In the genomic region with DNA sequence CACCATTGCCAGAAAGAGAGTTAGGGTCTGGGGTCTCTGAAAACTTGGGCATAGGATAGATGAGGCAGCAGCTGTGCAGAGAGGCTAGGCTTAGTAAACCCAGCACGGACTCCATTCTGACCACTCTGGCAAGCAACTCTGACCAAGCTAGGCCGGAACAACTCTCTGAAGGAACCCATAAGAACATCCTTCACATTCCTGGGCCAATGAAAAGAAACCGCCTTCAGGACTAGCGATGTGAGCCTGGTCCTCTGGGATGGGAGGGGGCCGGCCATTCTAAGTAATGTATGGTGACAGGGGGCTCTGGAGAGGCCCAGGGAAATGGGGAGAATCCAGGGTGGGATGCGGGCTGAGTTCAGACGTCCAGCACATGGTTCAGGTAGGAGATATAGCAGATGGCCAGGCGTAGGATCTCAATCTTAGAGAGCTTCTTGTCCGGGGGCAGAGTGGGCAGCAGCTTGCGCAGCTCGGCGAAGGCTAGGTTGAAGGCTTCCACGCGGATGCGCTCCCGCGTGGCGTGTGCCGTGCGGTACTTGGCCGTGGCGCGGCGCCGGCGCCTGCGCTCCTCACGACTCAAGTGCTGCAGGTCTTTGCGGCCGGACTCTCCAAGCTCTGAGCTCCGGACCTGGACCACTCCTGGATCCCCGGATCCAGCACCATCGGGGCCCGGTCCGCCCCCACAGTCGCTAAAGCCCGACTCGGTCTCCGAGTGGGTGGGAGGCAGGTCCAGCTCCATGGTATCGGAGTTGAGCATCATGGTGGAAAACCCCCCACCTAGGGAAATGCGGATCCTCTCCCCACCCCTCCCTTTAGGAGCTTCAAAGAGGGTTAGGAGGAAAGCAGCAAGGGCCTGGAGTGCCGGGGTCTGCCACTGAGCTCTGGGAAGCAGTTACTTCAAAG, we compare ENCODE assay signal across 8 mouse cellular contexts. TPM values are rescaled to one million over a fixed set of nuclear protein-coding genes. Genes with fewer than 3 reads are reported as not detected.
A peak's percentile ranks its signal among the peaks of the same experiment; 100 is the strongest.
DNase-seq lines count a peak whose midpoint lies in the region; ATAC-seq lines count a peak whose summit lies in the region.

No protein-coding gene starts in this region.

- ATAC-seq in lung, embryonic 16.5 days (ENCODE audit: low read depth) = no peak
- ATAC-seq in hindbrain, embryonic 16.5 days = peak; percentile 53
- 0 out of 2 replicates have a peak, but pooled peaks have one; percentile 24 for ATAC-seq in neural tube, embryonic 13.5 days (ENCODE audit: low read depth)
- no peak for ATAC-seq in monocyte, adult 5-6 weeks (replicated peaks; ENCODE audit: insufficient number of reproducible peaks, low FRiP score, low TSS enrichment, poor library complexity, severe bottlenecking)

- H3K4me2 ChIP-seq in lung, embryonic 16.5 days (ENCODE audit: low read depth, low read length) = peak overlapping the region; percentile 60
- peak overlapping the region; percentile 83 for H3K4me2 ChIP-seq in hindbrain, embryonic 16.5 days (ENCODE audit: low read length)
- H3K4me2 ChIP-seq in neural tube, embryonic 13.5 days = peak overlapping the region; percentile 86

- peaks cover 10% of the 10 kb centered on the region for H3K4me1 ChIP-seq in lung, embryonic 16.5 days (replicated peaks; ENCODE audit: control insufficient read depth, insufficient read depth, low read length)
- peaks cover 45% of the 10 kb centered on the region for H3K4me1 ChIP-seq in embryonic facial prominence, embryonic 10.5 days
- peaks cover 20% of the 10 kb centered on the region for H3K4me1 ChIP-seq in hindbrain, embryonic 16.5 days (ENCODE audit: control insufficient read depth, insufficient read depth, low read depth, low read length)
- peaks cover 80% of the 10 kb centered on the region for H3K4me1 ChIP-seq in neural tube, embryonic 13.5 days (replicated peaks)

- H3K9me3 ChIP-seq in lung, embryonic 16.5 days (ENCODE audit: control insufficient read depth, low read length) = no peaks in the 10 kb centered on the region
- no peaks in the 10 kb centered on the region for H3K9me3 ChIP-seq in embryonic facial prominence, embryonic 10.5 days
- no peaks in the 10 kb centered on the region for H3K9me3 ChIP-seq in hindbrain, embryonic 16.5 days (ENCODE audit: control insufficient read depth, low read length)
- no peaks in the 10 kb centered on the region for H3K9me3 ChIP-seq in neural tube, embryonic 13.5 days

- no peak overlapping the region for H3K27ac ChIP-seq in lung, embryonic 16.5 days (ENCODE audit: low read length)
- peak overlapping the region; percentile 63 for H3K27ac ChIP-seq in embryonic facial prominence, embryonic 10.5 days (replicated peaks)
- H3K27ac ChIP-seq in hindbrain, embryonic 16.5 days (ENCODE audit: low read depth, low read length) = no peak overlapping the region
- peak overlapping the region; percentile 38; the same call in 1 of the 2 replicates for H3K27ac ChIP-seq in neural tube, embryonic 13.5 days (replicated peaks)

- H3K27me3 ChIP-seq in lung, embryonic 16.5 days (ENCODE audit: control insufficient read depth, insufficient read depth, low read depth, low read length) = peaks cover 28% of the 10 kb centered on the region
- peaks cover 80% of the 10 kb centered on the region for H3K27me3 ChIP-seq in embryonic facial prominence, embryonic 10.5 days (replicated peaks; ENCODE audit: low read depth, poor library complexity, severe bottlenecking)
- no peaks in the 10 kb centered on the region for H3K27me3 ChIP-seq in hindbrain, embryonic 16.5 days (replicated peaks; ENCODE audit: control insufficient read depth, insufficient read depth, low read length)
- no peaks in the 10 kb centered on the region for H3K27me3 ChIP-seq in neural tube, embryonic 13.5 days

- H3K9ac ChIP-seq in lung, embryonic 16.5 days (ENCODE audit: low read length) = peak overlapping the region; percentile 35; the same call in 1 of the 2 replicates
- peak overlapping the region; percentile 70 for H3K9ac ChIP-seq in hindbrain, embryonic 16.5 days (ENCODE audit: low read depth, low read length)
- H3K9ac ChIP-seq in neural tube, embryonic 13.5 days = peak overlapping the region; percentile 78

- 3% methylated on average over 42 of the region's 42 CpGs for WGBS in lung, embryonic 16.5 days
- 3% methylated on average over 42 of the region's 42 CpGs for WGBS in embryonic facial prominence, embryonic 10.5 days
- 4% methylated on average over 31 of the region's 42 CpGs for WGBS in hindbrain, embryonic 16.5 days
- 3% methylated on average over 42 of the region's 42 CpGs for WGBS in neural tube, embryonic 13.5 days

- no peaks in the 10 kb centered on the region for H3K36me3 ChIP-seq in lung, embryonic 16.5 days (ENCODE audit: control insufficient read depth, insufficient read depth, low read length)
- no peaks in the 10 kb centered on the region for H3K36me3 ChIP-seq in embryonic facial prominence, embryonic 10.5 days (replicated peaks)
- no peaks in the 10 kb centered on the region for H3K36me3 ChIP-seq in hindbrain, embryonic 16.5 days (ENCODE audit: control insufficient read depth, insufficient read depth, low read length)
- no peaks in the 10 kb centered on the region for H3K36me3 ChIP-seq in neural tube, embryonic 13.5 days

- peak overlapping the region; percentile 38 for H3K4me3 ChIP-seq in lung, embryonic 16.5 days (ENCODE audit: low read length)
- H3K4me3 ChIP-seq in embryonic facial prominence, embryonic 10.5 days = peak overlapping the region; percentile 58
- H3K4me3 ChIP-seq in hindbrain, embryonic 16.5 days (ENCODE audit: low read length) = peak overlapping the region; percentile 48
- peak overlapping the region; percentile 50 for H3K4me3 ChIP-seq in neural tube, embryonic 13.5 days

- no peak for DNase-seq in lung, postnatal 14 days
- DNase-seq in embryonic facial prominence, embryonic 10.5 days (ENCODE audit: low spot score) = peak; percentile 46
- no peak for DNase-seq in layer of hippocampus, postnatal 25 days (ENCODE audit: extremely low spot score in 1 of 2, low spot score in 1 of 2)
- no peak for DNase-seq in layer of hippocampus, postnatal 10 days (ENCODE audit: low spot score in 2 of 2)

RNA-seq across cellular contexts. Expression of a gene that starts 3.6 kb away (rescaled TPM):
- polyA plus RNA-seq in lung, embryonic 16.5 days (2015; fragmentation: Nextera tagmentation; extraction: Ambion mirVana) = not detected in 2 replicates
- 4.1 and 4.7 TPM in 2 replicates for polyA plus RNA-seq in embryonic facial prominence, embryonic 10.5 days (2016; fragmentation: Nextera tagmentation; extraction: Ambion mirVana)
- 2.6 and 3.2 TPM in 2 replicates for polyA plus RNA-seq in hindbrain, embryonic 16.5 days (2015; fragmentation: Nextera tagmentation; extraction: Ambion mirVana)
- 10.4 and 10.8 TPM in 2 replicates for polyA plus RNA-seq in neural tube, embryonic 13.5 days (2015; fragmentation: Nextera tagmentation; extraction: Ambion mirVana)
- total RNA-seq in monocyte, adult 5-6 weeks (2017) = not detected in 3 replicates
- 1 to 10 TPM; 1.3 to 1.6 TPM for total RNA-seq in layer of hippocampus, postnatal 25 days (2021)
- total RNA-seq in layer of hippocampus, postnatal 10 days (2021) = 1 to 10 TPM; 1.8 TPM

RNA-seq across cellular contexts. Expression of a gene that starts 25.5 kb away (rescaled TPM):
- polyA plus RNA-seq in lung, embryonic 16.5 days (2015; fragmentation: Nextera tagmentation; extraction: Ambion mirVana) = 10.8 and 12.2 TPM in 2 replicates
- 28.3 and 35.3 TPM in 2 replicates for polyA plus RNA-seq in embryonic facial prominence, embryonic 10.5 days (2016; fragmentation: Nextera tagmentation; extraction: Ambion mirVana)
- 39.9 and 50.1 TPM in 2 replicates for polyA plus RNA-seq in hindbrain, embryonic 16.5 days (2015; fragmentation: Nextera tagmentation; extraction: Ambion mirVana)
- polyA plus RNA-seq in neural tube, embryonic 13.5 days (2015; fragmentation: Nextera tagmentation; extraction: Ambion mirVana) = 46.8 and 50.5 TPM in 2 replicates
- total RNA-seq in monocyte, adult 5-6 weeks (2017) = 0.67 to 2.7 TPM (median 1.2 TPM) in 3 replicates
- total RNA-seq in layer of hippocampus, postnatal 25 days (2021) = 10 to 100 TPM; 15.9 to 18.3 TPM
- 10 to 100 TPM; 32.3 to 33.0 TPM for total RNA-seq in layer of hippocampus, postnatal 10 days (2021)

RNA-seq across cellular contexts. Expression of a gene that starts 28.5 kb away (rescaled TPM):
- 242 and 253 TPM in 2 replicates for polyA plus RNA-seq in lung, embryonic 16.5 days (2015; fragmentation: Nextera tagmentation; extraction: Ambion mirVana)
- polyA plus RNA-seq in embryonic facial prominence, embryonic 10.5 days (2016; fragmentation: Nextera tagmentation; extraction: Ambion mirVana) = 185 and 189 TPM in 2 replicates
- polyA plus RNA-seq in hindbrain, embryonic 16.5 days (2015; fragmentation: Nextera tagmentation; extraction: Ambion mirVana) = 181 and 214 TPM in 2 replicates
- polyA plus RNA-seq in neural tube, embryonic 13.5 days (2015; fragmentation: Nextera tagmentation; extraction: Ambion mirVana) = 183 and 199 TPM in 2 replicates
- 154 to 190 TPM (median 159 TPM) in 3 replicates for total RNA-seq in monocyte, adult 5-6 weeks (2017)
- 100 to 1,000 TPM; 148 to 149 TPM for total RNA-seq in layer of hippocampus, postnatal 25 days (2021)
- total RNA-seq in layer of hippocampus, postnatal 10 days (2021) = 100 to 1,000 TPM; 165 TPM

RNA-seq across cellular contexts. Expression of a gene that starts 28.8 kb away (rescaled TPM):
- 146 TPM in 2 replicates for polyA plus RNA-seq in lung, embryonic 16.5 days (2015; fragmentation: Nextera tagmentation; extraction: Ambion mirVana)
- polyA plus RNA-seq in embryonic facial prominence, embryonic 10.5 days (2016; fragmentation: Nextera tagmentation; extraction: Ambion mirVana) = 92.1 and 98.5 TPM in 2 replicates
- polyA plus RNA-seq in hindbrain, embryonic 16.5 days (2015; fragmentation: Nextera tagmentation; extraction: Ambion mirVana) = 110 and 121 TPM in 2 replicates
- polyA plus RNA-seq in neural tube, embryonic 13.5 days (2015; fragmentation: Nextera tagmentation; extraction: Ambion mirVana) = 123 and 124 TPM in 2 replicates
- total RNA-seq in monocyte, adult 5-6 weeks (2017) = 47.2 to 70.4 TPM (median 56.3 TPM) in 3 replicates
- 10 to 100 TPM; 59.5 to 63.2 TPM for total RNA-seq in layer of hippocampus, postnatal 25 days (2021)
- total RNA-seq in layer of hippocampus, postnatal 10 days (2021) = 10 to 100 TPM; 72.0 to 79.4 TPM

Comparison
In these comparisons a context has a peak if more than half of its experiments do, and no peak if none do; other contexts are left out.
1. ATAC-seq: peak in hindbrain, embryonic 16.5 days (single experiment) and neural tube, embryonic 13.5 days (single experiment); none in lung, embryonic 16.5 days (single experiment) and monocyte, adult 5-6 weeks (single experiment).
2. H3K27ac ChIP-seq: peak in embryonic facial prominence, embryonic 10.5 days (single experiment) and neural tube, embryonic 13.5 days (single experiment); none in lung, embryonic 16.5 days (single experiment) and hindbrain, embryonic 16.5 days (single experiment).
3. Peak in every context shown above with its lines, with median percentiles within 50 percentile points of each other: H3K4me2 ChIP-seq, H3K4me3 ChIP-seq and H3K9ac ChIP-seq.